Mouse (Mus musculus) olfactory bulb, adult 2 months (tissue): ENCODE measurements around the gene Serpina3k.
"Not testable (repeated sequence)": the region's sequence is repeated elsewhere in the genome, so short reads cannot be mapped to it uniquely, and the experiment has no call there.

Experiments used
- CTCF ChIP-seq: fragments of 200-500 bp; IDR thresholded peaks from 2 replicates; pipeline ENCODE4 v1.5.1; 2012; ENCODE audit warnings: low read depth, mild to moderate bottlenecking, low read length, moderate library complexity; ENCODE audit not compliant: insufficient read depth
- POLR2A ChIP-seq: fragments of 200-500 bp; IDR thresholded peaks from 2 replicates; pipeline ENCODE4 v1.6.1; 2012; ENCODE audit warnings: mild to moderate bottlenecking, low read depth, low read length, moderate library complexity; ENCODE audit not compliant: insufficient read depth

GRCm38 (mm10) chr12:104377179-104377578 lies 38.9 kb downstream of the Serpina3k start:
- TF ChIP-seq CTCF, POLR2A: not testable (repeated sequence)
